22 mouse cellular contexts compared by ENCODE assay signal in genomic region chr8:70679404-70679803, GRCm38 (mm10). TPM values are rescaled to one million over a fixed set of nuclear protein-coding genes. Genes with fewer than 3 reads are reported as not detected.
DNase-seq lines count a peak whose midpoint lies in the region; ATAC-seq and TF ChIP-seq lines count a peak whose summit lies in the region.
"Had no signal": no experiment of that assay in that cellular context is flagged by ENCODE, and none has a peak within 500 bp of the region (broad histone marks: within the 10 kb centered on the region; RNA-seq: fewer than 3 reads in every experiment).

No protein-coding gene starts in this region.

- no peaks in the 10 kb centered on the region for H3K27me3 ChIP-seq in heart, embryonic 13.5 days (replicated peaks)
- H3K27me3 ChIP-seq in liver, embryonic 15.5 days: peaks cover 11% of the 10 kb centered on the region
- no peaks in the 10 kb centered on the region for H3K27me3 ChIP-seq in hindbrain, embryonic 16.5 days (replicated peaks; ENCODE audit: control insufficient read depth, insufficient read depth, low read length)
- H3K27me3 ChIP-seq: midbrain, embryonic 12.5 days; neural tube, embryonic 15.5 days had no signal

- DNase-seq in heart, postnatal 4 days: no peak
- peak; percentile 55 for DNase-seq in 3T3-L1 (ENCODE audit: low read depth, low spot score)
- no peak for DNase-seq in thymus, postnatal 14 days
- DNase-seq in left cerebral cortex, adult 9 months (ENCODE audit: low spot score in 2 of 2): no peak
- DNase-seq: adrenal gland, postnatal 25 days; cerebellum, adult 9-10 months; layer of hippocampus, postnatal 36 days; right cerebral cortex, adult 18-20 months; thymus, adult 18-20 months had no signal

- 0 out of 2 replicates have a peak overlapping the region, but pooled peaks have one; percentile 21 for H3K27ac ChIP-seq in heart, embryonic 13.5 days (replicated peaks)
- H3K27ac ChIP-seq in bone marrow macrophage, adult 2 months (ENCODE audit: insufficient read depth, low read depth, low read length): 0 out of 2 replicates have a peak overlapping the region, but pooled peaks have one; percentile 11
- peak overlapping the region; percentile 25 for H3K27ac ChIP-seq in liver, embryonic 15.5 days (replicated peaks)
- H3K27ac ChIP-seq in hindbrain, embryonic 16.5 days (ENCODE audit: low read depth, low read length): no peak overlapping the region
- H3K27ac ChIP-seq: midbrain, embryonic 12.5 days; neural tube, embryonic 15.5 days had no signal

- no peak for TF ChIP-seq CTCF in bone marrow macrophage, adult 2 months (IDR thresholded peaks at IDR 0.05; ENCODE audit: low read depth, low read length)

- peaks cover 35% of the 10 kb centered on the region for H3K36me3 ChIP-seq in heart, embryonic 13.5 days
- H3K36me3 ChIP-seq in liver, embryonic 15.5 days (replicated peaks): peaks cover 30% of the 10 kb centered on the region
- H3K36me3 ChIP-seq in hindbrain, embryonic 16.5 days (ENCODE audit: control insufficient read depth, insufficient read depth, low read length): no peaks in the 10 kb centered on the region; the same call in 1 of the 2 replicates

- H3K9me3 ChIP-seq in heart, embryonic 13.5 days: no peaks in the 10 kb centered on the region
- no peaks in the 10 kb centered on the region for H3K9me3 ChIP-seq in liver, embryonic 15.5 days (replicated peaks)
- no peaks in the 10 kb centered on the region for H3K9me3 ChIP-seq in hindbrain, embryonic 16.5 days (ENCODE audit: control insufficient read depth, low read length)
- H3K9me3 ChIP-seq: midbrain, embryonic 12.5 days; neural tube, embryonic 15.5 days had no signal

- TF ChIP-seq POLR2A in bone marrow macrophage, adult 2 months (IDR thresholded peaks at IDR 0.05; ENCODE audit: borderline replicate concordance, low read depth, low read length): no peak

- 90% methylated on average over 4 of the region's 4 CpGs for whole genome bisulfite sequencing in heart, embryonic 13.5 days
- WGBS in liver, embryonic 15.5 days (ENCODE audit: insufficient replicate concordance): 84% methylated on average over 4 of the region's 4 CpGs
- WGBS in hindbrain, embryonic 16.5 days: 95% methylated on average over 4 of the region's 4 CpGs

- H3K4me3 ChIP-seq in heart, embryonic 13.5 days: no peak overlapping the region
- H3K4me3 ChIP-seq in bone marrow macrophage, adult 2 months (ENCODE audit: insufficient read depth, low read length): no peak overlapping the region
- no peak overlapping the region for H3K4me3 ChIP-seq in liver, embryonic 15.5 days (replicated peaks)
- H3K4me3 ChIP-seq in hindbrain, embryonic 16.5 days (ENCODE audit: low read length): no peak overlapping the region
- H3K4me3 ChIP-seq: midbrain, embryonic 12.5 days; neural tube, embryonic 15.5 days had no signal

- no peak overlapping the region for H3K4me2 ChIP-seq in heart, embryonic 13.5 days
- no peak overlapping the region for H3K4me2 ChIP-seq in liver, embryonic 15.5 days
- H3K4me2 ChIP-seq in hindbrain, embryonic 16.5 days (ENCODE audit: low read length): no peak overlapping the region
- H3K4me2 ChIP-seq: midbrain, embryonic 12.5 days; neural tube, embryonic 15.5 days had no signal

- peaks cover 39% of the 10 kb centered on the region for H3K4me1 ChIP-seq in heart, embryonic 13.5 days
- H3K4me1 ChIP-seq in bone marrow macrophage, adult 2 months (ENCODE audit: control insufficient read depth, insufficient read depth, low read length): peaks cover 38% of the 10 kb centered on the region
- peaks cover 85% of the 10 kb centered on the region for H3K4me1 ChIP-seq in liver, embryonic 15.5 days (replicated peaks)
- peaks cover 8% of the 10 kb centered on the region for H3K4me1 ChIP-seq in hindbrain, embryonic 16.5 days (ENCODE audit: control insufficient read depth, insufficient read depth, low read depth, low read length)

- no peak overlapping the region for H3K9ac ChIP-seq in heart, embryonic 13.5 days
- no peak overlapping the region for H3K9ac ChIP-seq in liver, embryonic 15.5 days
- H3K9ac ChIP-seq in hindbrain, embryonic 16.5 days (ENCODE audit: low read depth, low read length): no peak overlapping the region
- H3K9ac ChIP-seq: midbrain, embryonic 12.5 days; neural tube, embryonic 15.5 days had no signal

- no peak for ATAC-seq in heart, embryonic 13.5 days (ENCODE audit: extremely low read depth, insufficient number of reproducible peaks, low FRiP score, low TSS enrichment)
- ATAC-seq in liver, embryonic 15.5 days (ENCODE audit: insufficient read depth): no peak
- no peak for ATAC-seq in hindbrain, embryonic 16.5 days
- ATAC-seq: activated CD4-positive, CD25-positive, alpha-beta regulatory T cell, adult 4 months; CD4-positive, CD25-positive, alpha-beta regulatory T cell, adult 4 months had no signal

RNA-seq across cellular contexts. Expression of gene Lsm4, which starts 6.4 kb away (rescaled TPM):
- 269 and 297 TPM in 2 replicates for polyA plus RNA-seq in heart, embryonic 13.5 days (2015; fragmentation: Nextera tagmentation; extraction: Ambion mirVana)
- total RNA-seq in heart, postnatal 4 days (2021): 100 to 1,000 TPM; 107 to 120 TPM
- polyA plus RNA-seq in bone marrow macrophage, adult 2 months (2012; ENCODE audit: insufficient read depth, insufficient read length, missing spikeins): 62.3 and 65.9 TPM in 2 replicates
- 148 and 155 TPM in 2 replicates for polyA plus RNA-seq in liver, embryonic 15.5 days (2015; fragmentation: Nextera tagmentation; extraction: Ambion mirVana)
- polyA plus RNA-seq in hindbrain, embryonic 16.5 days (2015; fragmentation: Nextera tagmentation; extraction: Ambion mirVana): 168 and 169 TPM in 2 replicates

RNA-seq across cellular contexts. Expression of gene Pgpep1, which starts 19.2 kb away (rescaled TPM):
- polyA plus RNA-seq in heart, embryonic 13.5 days (2015; fragmentation: Nextera tagmentation; extraction: Ambion mirVana): 33.7 and 37.3 TPM in 2 replicates
- 10 to 100 TPM; 32.2 to 38.4 TPM for total RNA-seq in heart, postnatal 4 days (2021)
- 33.0 and 35.2 TPM in 2 replicates for polyA plus RNA-seq in bone marrow macrophage, adult 2 months (2012; ENCODE audit: insufficient read depth, insufficient read length, missing spikeins)
- polyA plus RNA-seq in liver, embryonic 15.5 days (2015; fragmentation: Nextera tagmentation; extraction: Ambion mirVana): 21.7 and 22.3 TPM in 2 replicates
- 78.3 and 87.6 TPM in 2 replicates for polyA plus RNA-seq in hindbrain, embryonic 16.5 days (2015; fragmentation: Nextera tagmentation; extraction: Ambion mirVana)

RNA-seq across cellular contexts. Expression of gene Jund, which starts 19.3 kb away (rescaled TPM):
- 68.6 and 76.9 TPM in 2 replicates for polyA plus RNA-seq in heart, embryonic 13.5 days (2015; fragmentation: Nextera tagmentation; extraction: Ambion mirVana)
- 100 to 1,000 TPM; 254 to 261 TPM for total RNA-seq in heart, postnatal 4 days (2021)
- polyA plus RNA-seq in bone marrow macrophage, adult 2 months (2012; ENCODE audit: insufficient read depth, insufficient read length, missing spikeins): 102 and 111 TPM in 2 replicates
- 23.7 and 26.1 TPM in 2 replicates for polyA plus RNA-seq in liver, embryonic 15.5 days (2015; fragmentation: Nextera tagmentation; extraction: Ambion mirVana)
- 60.0 and 69.0 TPM in 2 replicates for polyA plus RNA-seq in hindbrain, embryonic 16.5 days (2015; fragmentation: Nextera tagmentation; extraction: Ambion mirVana)

RNA-seq across cellular contexts. Expression of gene Iqcn, which starts 23.9 kb away (rescaled TPM):
- not detected in 2 replicates for polyA plus RNA-seq in heart, embryonic 13.5 days (2015; fragmentation: Nextera tagmentation; extraction: Ambion mirVana)
- under 1 TPM; 0.10 to 0.11 TPM for total RNA-seq in heart, postnatal 4 days (2021)
- polyA plus RNA-seq in bone marrow macrophage, adult 2 months (2012; ENCODE audit: insufficient read depth, insufficient read length, missing spikeins): not detected in 2 replicates
- 0.01 and 0.02 TPM in 2 replicates for polyA plus RNA-seq in liver, embryonic 15.5 days (2015; fragmentation: Nextera tagmentation; extraction: Ambion mirVana)
- polyA plus RNA-seq in hindbrain, embryonic 16.5 days (2015; fragmentation: Nextera tagmentation; extraction: Ambion mirVana): 0.10 TPM in 1 of 2 replicates, not detected in the other
- polyA plus RNA-seq: activated CD4-positive, CD25-positive, alpha-beta regulatory T cell, adult 4 months; embryonic facial prominence, embryonic 14.5 days; forebrain, embryonic 11.5 days had no signal

RNA-seq across cellular contexts. Expression of gene Gm3336, which starts 38.9 kb away (rescaled TPM):
- not detected in 2 replicates for polyA plus RNA-seq in heart, embryonic 13.5 days (2015; fragmentation: Nextera tagmentation; extraction: Ambion mirVana)
- not detected for total RNA-seq in heart, postnatal 4 days (2021)
- polyA plus RNA-seq in bone marrow macrophage, adult 2 months (2012; ENCODE audit: insufficient read depth, insufficient read length, missing spikeins): not detected in 2 replicates
- polyA plus RNA-seq in liver, embryonic 15.5 days (2015; fragmentation: Nextera tagmentation; extraction: Ambion mirVana): 0.13 and 0.35 TPM in 2 replicates
- polyA plus RNA-seq in hindbrain, embryonic 16.5 days (2015; fragmentation: Nextera tagmentation; extraction: Ambion mirVana): 0.19 TPM in 1 of 2 replicates, not detected in the other
- total RNA-seq: adrenal gland, postnatal 25 days; gastrocnemius, postnatal 36 days; layer of hippocampus, postnatal 36 days had no signal
- polyA plus RNA-seq: activated CD4-positive, CD25-positive, alpha-beta regulatory T cell, adult 4 months; CD4-positive, CD25-positive, alpha-beta regulatory T cell, adult 4 months; embryonic facial prominence, embryonic 14.5 days; forebrain, embryonic 11.5 days; hindbrain, embryonic 11.5 days; limb, embryonic 14.5 days; midbrain, embryonic 12.5 days; neural tube, embryonic 15.5 days had no signal
